Mouse (Mus musculus): ENCODE data around the gene Mfsd2a. TPM values are rescaled to one million over a fixed set of nuclear protein-coding genes. Genes with fewer than 3 reads are reported as not detected.

The Mfsd2a gene
- total RNA-seq, 1 experiment from 2014 or later: not detected

DNA sequence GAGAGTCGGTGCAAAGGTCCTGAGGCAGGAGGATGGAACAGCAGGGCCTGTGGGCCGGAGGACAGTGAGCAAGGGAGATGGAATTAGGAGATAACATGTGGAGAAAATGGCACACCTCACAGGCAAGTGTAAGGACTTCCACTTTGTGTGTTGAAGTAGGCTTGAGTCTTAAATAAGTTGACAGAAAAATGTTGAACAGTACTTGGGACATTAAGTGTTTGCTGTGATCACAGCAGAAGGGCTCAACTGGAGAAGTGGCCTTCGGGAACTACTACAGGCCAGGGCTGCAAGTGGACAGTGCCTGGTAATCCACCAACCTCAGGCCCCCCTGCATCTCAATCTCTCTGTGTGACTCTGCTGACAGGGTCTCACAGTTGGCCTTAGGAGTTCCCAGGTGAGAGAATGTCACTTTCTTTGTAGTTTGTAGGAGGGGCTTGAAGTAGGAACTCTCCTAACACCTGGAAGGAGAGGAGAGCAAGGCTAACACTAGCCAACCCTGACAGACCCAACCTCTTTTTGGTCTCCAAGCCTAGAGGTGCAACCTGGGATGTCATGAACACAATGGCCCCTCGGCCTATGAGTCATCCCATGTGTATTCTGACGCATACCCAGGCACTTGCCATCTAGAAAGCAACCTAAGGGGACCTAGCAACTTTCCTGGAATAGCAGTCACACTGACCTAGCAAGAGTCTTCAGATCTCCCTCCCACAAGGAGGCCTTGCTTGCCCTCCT is 6.1 kb downstream of the Mfsd2a start:
- ATAC-seq (replicated peaks in 1 of 2; ENCODE audit: insufficient read depth in 1 of 2, low FRiP score in 2 of 2, low TSS enrichment in 1 of 2, low read depth in 1 of 2, poor library complexity in 2 of 2, severe bottlenecking in 2 of 2): no peak; a peak in 1 of 4 replicates

DNA sequence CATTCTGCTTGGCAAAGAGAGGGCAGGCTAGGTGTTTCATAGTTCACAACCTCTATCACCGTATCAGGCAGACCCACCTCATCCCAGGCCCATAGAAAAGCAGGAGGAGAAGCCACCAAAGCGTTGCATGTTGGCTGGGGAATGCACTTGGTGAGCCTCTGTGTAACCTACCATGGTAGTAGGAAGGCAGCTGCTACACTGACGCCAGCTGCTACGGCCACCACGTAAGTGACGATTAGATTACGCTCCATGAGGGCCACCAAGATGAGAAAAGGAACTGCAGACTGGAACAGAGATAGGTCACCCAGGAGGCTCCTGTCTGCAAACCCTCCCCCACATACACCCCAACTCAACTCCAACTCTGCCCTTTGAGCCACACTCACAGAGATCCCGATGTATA is 11.9 kb downstream of the Mfsd2a start:
- no peak for ATAC-seq (replicated peaks in 1 of 2; ENCODE audit: insufficient read depth in 1 of 2, low FRiP score in 2 of 2, low TSS enrichment in 1 of 2, low read depth in 1 of 2, poor library complexity in 2 of 2, severe bottlenecking in 2 of 2)

GRCm38 (mm10) chr4:122947223-122947622 is 13.8 kb downstream of the Mfsd2a start:
- no peak for ATAC-seq (replicated peaks in 1 of 2; ENCODE audit: insufficient read depth in 1 of 2, low FRiP score in 2 of 2, low TSS enrichment in 1 of 2, low read depth in 1 of 2, poor library complexity in 2 of 2, severe bottlenecking in 2 of 2)

DNA sequence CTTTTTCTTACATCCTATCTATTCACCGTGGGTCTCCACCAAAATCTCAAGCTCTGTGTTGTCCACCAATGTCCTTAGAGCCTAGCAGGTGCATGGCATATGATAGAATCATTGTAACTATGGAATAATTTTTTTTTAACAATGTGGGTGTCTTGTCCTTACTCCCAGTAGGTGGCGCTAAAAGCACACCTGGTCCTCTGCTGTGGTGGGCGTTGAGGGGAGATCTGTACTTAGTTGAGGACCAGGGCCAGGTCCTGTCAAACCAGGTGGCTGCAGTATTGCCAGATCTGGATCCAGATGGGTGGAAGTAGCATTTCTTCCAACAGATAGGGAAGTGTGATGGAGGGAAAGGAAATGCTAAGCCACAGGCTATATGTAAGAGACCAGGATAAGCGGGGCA is 16.6 kb downstream of the Mfsd2a start:
- peak; percentile 70 to 87 for ATAC-seq (replicated peaks in 1 of 2; ENCODE audit: insufficient read depth in 1 of 2, low FRiP score in 2 of 2, low TSS enrichment in 1 of 2, low read depth in 1 of 2, poor library complexity in 2 of 2, severe bottlenecking in 2 of 2)

- no peak for ATAC-seq (replicated peaks in 1 of 2; ENCODE audit: insufficient read depth in 1 of 2, low FRiP score in 2 of 2, low TSS enrichment in 1 of 2, low read depth in 1 of 2, poor library complexity in 2 of 2, severe bottlenecking in 2 of 2)
Measured at GRCm38 (mm10) chr4:122939048-122939796, 21.8 kb downstream of the Mfsd2a start.

GRCm38 (mm10) chr4:122937489-122937888 is 23.5 kb downstream of the Mfsd2a start:
- ATAC-seq (replicated peaks in 1 of 2; ENCODE audit: insufficient read depth in 1 of 2, low FRiP score in 2 of 2, low TSS enrichment in 1 of 2, low read depth in 1 of 2, poor library complexity in 2 of 2, severe bottlenecking in 2 of 2): no peak

DNA sequence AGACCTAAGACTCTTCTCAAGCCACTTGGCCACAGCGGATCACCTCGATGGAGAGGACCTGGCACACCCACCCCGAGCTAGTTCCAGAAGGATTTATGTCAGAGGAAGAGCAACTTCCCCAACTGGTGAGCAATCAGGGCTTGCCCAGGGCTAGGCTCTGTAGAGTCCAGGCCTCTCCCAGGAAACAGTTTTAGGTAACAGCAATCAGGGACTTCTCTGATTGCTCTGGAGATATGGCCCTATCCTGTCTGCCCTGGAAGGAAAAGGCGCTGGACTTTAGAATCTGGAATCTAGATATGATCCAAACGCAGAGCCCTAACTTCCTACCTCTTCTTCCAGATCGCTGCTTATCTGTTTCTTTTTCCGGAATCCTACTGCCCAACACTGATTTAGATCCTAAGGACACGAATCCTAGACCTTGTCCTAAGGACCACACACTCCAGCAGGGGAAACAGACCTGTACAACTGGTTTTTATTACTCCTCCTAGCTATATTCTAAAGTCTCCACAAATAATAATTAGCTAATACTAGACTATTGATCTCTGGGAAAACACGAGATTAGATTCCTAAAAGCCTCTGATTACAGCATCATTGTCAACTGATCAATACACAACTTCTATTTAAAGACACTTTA is 25.4 kb downstream of the Mfsd2a start:
- no peak for ATAC-seq (replicated peaks in 1 of 2; ENCODE audit: insufficient read depth in 1 of 2, low FRiP score in 2 of 2, low TSS enrichment in 1 of 2, low read depth in 1 of 2, poor library complexity in 2 of 2, severe bottlenecking in 2 of 2)

DNA sequence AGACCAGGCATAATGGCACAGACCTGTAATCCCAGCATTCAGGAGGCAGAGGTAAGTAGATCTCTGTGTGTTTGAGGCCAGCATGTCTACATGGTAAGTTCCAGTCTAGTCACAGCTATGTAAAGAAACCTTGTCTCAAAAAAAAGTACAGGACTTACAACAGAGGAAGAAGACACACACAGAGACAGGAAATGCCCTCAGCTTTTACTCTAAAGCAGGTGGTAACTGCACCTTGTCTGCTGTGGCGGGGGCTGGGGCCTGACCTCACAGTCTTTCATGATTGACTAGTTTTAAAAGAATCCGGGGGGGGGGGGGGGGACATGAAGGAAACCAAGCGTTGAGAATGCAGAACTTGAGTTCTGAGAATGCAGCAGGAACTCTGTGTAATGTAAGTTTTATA is 27.1 kb downstream of the Mfsd2a start:
- peak; percentile 18 to 66; a peak in 2 of 4 replicates for ATAC-seq (replicated peaks in 1 of 2; ENCODE audit: insufficient read depth in 1 of 2, low FRiP score in 2 of 2, low TSS enrichment in 1 of 2, low read depth in 1 of 2, poor library complexity in 2 of 2, severe bottlenecking in 2 of 2)

DNA sequence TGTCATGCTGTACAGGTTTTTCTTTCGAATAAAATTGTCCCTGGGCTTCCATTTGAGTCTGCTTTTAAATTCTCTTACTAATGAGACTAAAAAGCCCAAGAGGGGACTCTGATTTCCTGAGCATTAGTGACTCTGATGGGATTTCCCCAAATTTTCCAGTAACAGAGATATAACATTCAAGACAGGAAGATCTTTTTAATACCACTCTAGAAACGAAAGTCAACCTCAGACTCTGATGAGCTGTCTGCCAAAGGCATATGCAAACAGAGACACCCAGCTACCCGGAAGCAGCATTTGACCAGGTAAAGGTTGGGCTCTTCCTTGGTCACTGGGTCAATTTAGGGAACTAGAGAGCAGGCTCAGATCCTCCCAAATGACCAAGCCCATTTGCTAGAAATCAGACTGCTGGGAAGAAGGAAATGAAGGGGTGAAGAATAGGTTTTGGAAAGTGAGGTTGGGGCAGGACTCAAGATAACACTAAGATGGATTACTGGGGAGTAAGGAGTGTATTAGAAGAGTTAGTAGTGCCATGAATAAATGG is 27.9 kb downstream of the Mfsd2a start:
- no peak for ATAC-seq (replicated peaks in 1 of 2; ENCODE audit: insufficient read depth in 1 of 2, low FRiP score in 2 of 2, low TSS enrichment in 1 of 2, low read depth in 1 of 2, poor library complexity in 2 of 2, severe bottlenecking in 2 of 2)

- no peak for ATAC-seq (replicated peaks in 1 of 2; ENCODE audit: insufficient read depth in 1 of 2, low FRiP score in 2 of 2, low TSS enrichment in 1 of 2, low read depth in 1 of 2, poor library complexity in 2 of 2, severe bottlenecking in 2 of 2)
Measured at GRCm38 (mm10) chr4:122932239-122932978, 28.6 kb downstream of the Mfsd2a start.

- no peak; a peak in 1 of 4 replicates for ATAC-seq (replicated peaks in 1 of 2; ENCODE audit: insufficient read depth in 1 of 2, low FRiP score in 2 of 2, low TSS enrichment in 1 of 2, low read depth in 1 of 2, poor library complexity in 2 of 2, severe bottlenecking in 2 of 2)
Measured at GRCm38 (mm10) chr4:122930939-122931590, 29.9 kb downstream of the Mfsd2a start.

- ATAC-seq (replicated peaks in 1 of 2; ENCODE audit: insufficient read depth in 1 of 2, low FRiP score in 2 of 2, low TSS enrichment in 1 of 2, low read depth in 1 of 2, poor library complexity in 2 of 2, severe bottlenecking in 2 of 2): peak; percentile 56 to 61
Measured at GRCm38 (mm10) chr4:122923392-122924344, 37.3 kb downstream of the Mfsd2a start.

DNA sequence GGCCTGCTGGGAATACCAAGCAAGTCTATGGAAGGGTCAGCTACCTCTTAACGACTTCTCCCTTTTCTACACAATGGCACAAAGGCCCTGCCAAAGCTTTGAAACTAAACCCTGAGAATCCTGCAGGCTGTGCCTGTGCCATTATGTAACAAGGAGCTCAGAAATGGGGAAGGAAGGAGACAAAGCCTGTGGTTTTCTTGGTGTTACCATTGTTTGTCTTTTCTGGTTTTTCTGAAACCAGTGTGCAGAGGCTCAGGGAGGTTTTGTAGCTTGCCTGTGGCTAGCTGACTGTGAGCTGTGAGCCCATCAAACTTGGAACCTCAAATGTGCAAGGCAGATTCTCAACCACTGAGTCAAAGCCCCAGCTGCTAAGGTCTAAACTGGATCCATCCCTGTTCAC is 38.1 kb downstream of the Mfsd2a start:
- ATAC-seq (replicated peaks in 1 of 2; ENCODE audit: insufficient read depth in 1 of 2, low FRiP score in 2 of 2, low TSS enrichment in 1 of 2, low read depth in 1 of 2, poor library complexity in 2 of 2, severe bottlenecking in 2 of 2): peak; percentile 93

GRCm38 (mm10) chr4:122915985-122916384 is 45.0 kb downstream of the Mfsd2a start:
- no peak for ATAC-seq (replicated peaks in 1 of 2; ENCODE audit: insufficient read depth in 1 of 2, low FRiP score in 2 of 2, low TSS enrichment in 1 of 2, low read depth in 1 of 2, poor library complexity in 2 of 2, severe bottlenecking in 2 of 2)

- ATAC-seq (replicated peaks in 1 of 2; ENCODE audit: insufficient read depth in 1 of 2, low FRiP score in 2 of 2, low TSS enrichment in 1 of 2, low read depth in 1 of 2, poor library complexity in 2 of 2, severe bottlenecking in 2 of 2): no peak
Measured at GRCm38 (mm10) chr4:122914186-122914585, 46.8 kb downstream of the Mfsd2a start.

- ATAC-seq (replicated peaks in 1 of 2; ENCODE audit: insufficient read depth in 1 of 2, low FRiP score in 2 of 2, low TSS enrichment in 1 of 2, low read depth in 1 of 2, poor library complexity in 2 of 2, severe bottlenecking in 2 of 2): 0 out of 4 replicates have a peak, but pooled peaks of 1 of the 2 experiments have one; percentile 25
Measured at GRCm38 (mm10) chr4:122912613-122913012, 48.4 kb downstream of the Mfsd2a start.

Measured in hematopoietic stem cell, adult 5-6 weeks (primary cell).